Mouse (Mus musculus) cortical plate, adult 2 months (tissue): ENCODE measurements around the gene Parg.

Source experiments
- CTCF ChIP-seq: fragments of 200-500 bp; IDR thresholded peaks from 2 replicates; pipeline ENCODE4 v1.5.1; 2011; ENCODE audit warnings: mild to moderate bottlenecking, control low read depth, low read length; ENCODE audit not compliant: insufficient read depth; ENCODE audit errors: extremely low read depth
- POLR2A ChIP-seq: fragments of 200-500 bp; IDR thresholded peaks from 2 replicates; pipeline ENCODE4 v1.6.1; 2011; ENCODE audit warnings: mild to moderate bottlenecking, low read length, control low read depth; ENCODE audit not compliant: insufficient read depth; ENCODE audit errors: extremely low read depth

DNA sequence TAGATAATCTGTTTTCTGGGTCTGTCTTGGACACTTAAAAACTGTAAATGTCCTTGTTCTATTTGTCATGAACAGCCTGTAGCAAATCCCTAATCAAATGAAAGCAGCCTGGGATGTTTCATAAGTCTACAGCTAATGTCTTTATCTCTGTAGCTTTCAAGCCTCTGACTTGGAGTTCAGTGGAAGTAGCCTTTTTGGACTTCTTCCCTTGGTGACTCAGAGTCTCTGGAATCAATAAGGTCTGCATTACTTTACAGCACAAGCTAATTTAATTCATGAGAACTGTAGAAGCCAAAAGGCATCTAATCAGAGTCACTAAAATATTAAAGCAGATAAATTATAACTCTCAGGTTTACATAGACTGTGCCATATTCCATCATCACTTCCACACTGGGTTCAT is 24.9 kb downstream of the Parg start:
- no peak for TF ChIP-seq CTCF
- no peak for TF ChIP-seq POLR2A
